Mouse (Mus musculus): ENCODE results near the gene Htra1. TPM values are rescaled to one million over a fixed set of nuclear protein-coding genes. Genes with fewer than 3 reads are reported as not detected.

Htra1 gene
- total RNA-seq, 1 experiment: 96.3 TPM

DNA sequence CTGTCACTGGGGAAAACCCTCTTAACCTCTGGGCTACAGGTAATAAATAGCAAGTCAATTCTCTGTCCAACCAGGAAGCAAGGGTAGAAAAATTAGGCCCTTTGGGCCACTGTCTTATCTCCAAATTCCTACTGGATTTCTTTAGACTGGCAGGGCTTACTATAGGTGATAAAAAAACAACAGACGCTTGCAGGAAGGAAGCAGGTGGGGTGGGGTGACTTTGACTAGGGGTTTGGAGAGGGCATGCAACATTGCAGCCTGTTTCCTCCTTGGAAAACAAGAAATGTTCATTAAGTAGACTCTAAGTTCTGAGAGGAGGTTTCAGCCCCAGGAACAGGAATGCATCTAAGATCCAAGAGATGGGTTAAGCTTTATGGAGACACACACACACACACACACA lies 88.9 kb downstream of the Htra1 start:
- no peak overlapping the region for H3K4me3 ChIP-seq (ENCODE audit: insufficient read depth in 1 of 2, low read depth in 1 of 2, low read length in 2 of 2, poor library complexity in 1 of 2, severe bottlenecking in 1 of 2)
- no peak for DNase-seq (ENCODE audit: low read depth, low spot score)
- no peak overlapping the region for H3K9ac ChIP-seq (ENCODE audit: insufficient read depth, low read depth, low read length, poor library complexity, severe bottlenecking)
- TF ChIP-seq ZNF384 (IDR thresholded peaks at IDR 0.05; ENCODE audit: low read depth, low read length): no peak
- H3K36me3 ChIP-seq (ENCODE audit: control insufficient read depth, insufficient read depth, low read length, poor library complexity, severe bottlenecking): no peaks in the 10 kb centered on the region
- H3K9me3 ChIP-seq (ENCODE audit: control insufficient read depth, insufficient read depth, low read depth, low read length): no peaks in the 10 kb centered on the region
- no peak overlapping the region for H3K27ac ChIP-seq (ENCODE audit: insufficient read depth, low read depth, low read length, poor library complexity, severe bottlenecking)
- in situ Hi-C loops (cut with MboI; ENCODE audit: low sequenced_read_pairs in 2 of 2, unreplicated experiment in 2 of 2): no loop called here
- H3K4me1 ChIP-seq (ENCODE audit: control insufficient read depth in 2 of 2, insufficient read depth in 2 of 2, low read length in 2 of 2, poor library complexity in 1 of 2): no peaks in the 10 kb centered on the region

DNA sequence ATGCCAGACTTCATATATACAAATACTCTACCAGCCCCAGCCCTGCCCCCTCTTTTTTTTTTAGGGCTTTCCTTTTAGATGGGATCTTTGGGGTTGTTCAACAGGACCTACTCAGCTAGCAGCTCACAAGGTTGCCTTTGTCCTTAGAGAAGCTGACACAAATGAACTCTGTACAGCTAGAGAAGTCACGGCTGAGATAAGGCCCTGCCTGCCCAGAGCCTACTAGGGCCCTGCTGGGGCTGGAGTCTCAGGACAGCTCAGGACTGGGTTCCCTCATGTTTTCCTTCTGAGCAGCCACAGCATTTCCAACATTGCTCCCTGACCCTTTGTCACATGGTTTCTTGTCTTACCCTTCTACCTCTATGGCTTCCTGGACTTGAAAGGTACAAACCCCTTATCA lies 91.6 kb downstream of the Htra1 start:
- H3K4me1 ChIP-seq (ENCODE audit: control insufficient read depth in 2 of 2, insufficient read depth in 2 of 2, low read length in 2 of 2, poor library complexity in 1 of 2): no peaks in the 10 kb centered on the region
- in situ Hi-C loops (cut with MboI; ENCODE audit: low sequenced_read_pairs in 2 of 2, unreplicated experiment in 2 of 2): no loop called here
- H3K36me3 ChIP-seq (ENCODE audit: control insufficient read depth, insufficient read depth, low read length, poor library complexity, severe bottlenecking): no peaks in the 10 kb centered on the region
- H3K9me3 ChIP-seq (ENCODE audit: control insufficient read depth, insufficient read depth, low read depth, low read length): no peaks in the 10 kb centered on the region
- no peak for DNase-seq (ENCODE audit: low read depth, low spot score)
- H3K27ac ChIP-seq (ENCODE audit: insufficient read depth, low read depth, low read length, poor library complexity, severe bottlenecking): no peak overlapping the region
- H3K9ac ChIP-seq (ENCODE audit: insufficient read depth, low read depth, low read length, poor library complexity, severe bottlenecking): no peak overlapping the region
- no peak overlapping the region for H3K4me3 ChIP-seq (ENCODE audit: insufficient read depth in 1 of 2, low read depth in 1 of 2, low read length in 2 of 2, poor library complexity in 1 of 2, severe bottlenecking in 1 of 2)
- no peak for TF ChIP-seq ZNF384 (IDR thresholded peaks at IDR 0.05; ENCODE audit: low read depth, low read length)
- TF ChIP-seq HCFC1 (IDR thresholded peaks at IDR 0.05; ENCODE audit: borderline replicate concordance, insufficient read depth, low read length): no peak
- no peak for TF ChIP-seq ZC3H11A (IDR thresholded peaks at IDR 0.05; ENCODE audit: borderline replicate concordance, low read depth, low read length)
- no peak for TF ChIP-seq MAFK (IDR thresholded peaks at IDR 0.05; ENCODE audit: insufficient read depth, low read depth, low read length)
- no peak for TF ChIP-seq CHD2 (IDR thresholded peaks at IDR 0.05; ENCODE audit: low read depth, low read length)

DNA sequence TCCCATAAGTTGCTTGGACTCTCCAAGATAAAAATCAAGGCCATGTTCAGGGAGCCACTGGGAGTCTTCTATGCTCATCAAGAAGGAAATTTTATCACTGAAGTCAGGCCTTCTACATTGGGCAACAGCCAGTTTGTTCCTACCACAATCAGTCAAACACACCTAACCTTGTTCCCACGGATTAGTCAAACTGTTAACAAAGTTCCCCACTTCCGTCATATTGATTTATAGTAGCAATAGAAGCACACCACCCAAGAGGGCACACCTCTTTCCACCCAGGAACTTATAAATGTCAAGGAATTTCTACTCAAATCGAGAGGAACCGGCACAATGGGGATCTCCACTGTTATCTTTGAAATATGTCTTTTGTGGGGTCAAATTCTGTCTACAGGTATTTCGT lies 95.8 kb downstream of the Htra1 start, which contains the start of gene Dmbt1:
Gene Dmbt1, plus strand, starts transcription at position 299 of the 400 bp plus-strand sequence.
- no peak within 1 kb of the TSS for H3K4me3 ChIP-seq (ENCODE audit: insufficient read depth in 1 of 2, low read depth in 1 of 2, low read length in 2 of 2, poor library complexity in 1 of 2, severe bottlenecking in 1 of 2)
- no peak for TF ChIP-seq ZC3H11A (IDR thresholded peaks at IDR 0.05; ENCODE audit: borderline replicate concordance, low read depth, low read length)
- no peak for TF ChIP-seq HCFC1 (IDR thresholded peaks at IDR 0.05; ENCODE audit: borderline replicate concordance, insufficient read depth, low read length)
- TF ChIP-seq MAFK (IDR thresholded peaks at IDR 0.05; ENCODE audit: insufficient read depth, low read depth, low read length): no peak
- no peak for TF ChIP-seq CHD2 (IDR thresholded peaks at IDR 0.05; ENCODE audit: low read depth, low read length)
- TF ChIP-seq ZNF384 (IDR thresholded peaks at IDR 0.05; ENCODE audit: low read depth, low read length): no peak
- no peaks in the 10 kb centered on the region for H3K9me3 ChIP-seq (ENCODE audit: control insufficient read depth, insufficient read depth, low read depth, low read length)
- no peak within 1 kb of the TSS for H3K9ac ChIP-seq (ENCODE audit: insufficient read depth, low read depth, low read length, poor library complexity, severe bottlenecking)
- DNase-seq (ENCODE audit: low read depth, low spot score): no peak
- H3K36me3 ChIP-seq (ENCODE audit: control insufficient read depth, insufficient read depth, low read length, poor library complexity, severe bottlenecking): no peaks in the 10 kb centered on the region
- H3K4me1 ChIP-seq (ENCODE audit: control insufficient read depth in 2 of 2, insufficient read depth in 2 of 2, low read length in 2 of 2, poor library complexity in 1 of 2): no peaks in the 10 kb centered on the region
- no peak within 1 kb of the TSS for H3K27ac ChIP-seq (ENCODE audit: insufficient read depth, low read depth, low read length, poor library complexity, severe bottlenecking)
- in situ Hi-C loops (cut with MboI; ENCODE audit: low sequenced_read_pairs in 2 of 2, unreplicated experiment in 2 of 2): no loop called here

Other genes starting within 250 kb of the Htra1 start
- gene Btbd16, start 162.0 kb upstream of the Htra1 start, total RNA-seq (2012; rRNA removed): 0.09 TPM in 1 of 2 replicates, not detected in the other
- 52.4 and 55.4 TPM in 2 replicates for gene Plekha1, start 70.4 kb upstream of the Htra1 start, total RNA-seq (2012; rRNA removed)
- gene Dmbt1, start 95.9 kb downstream of the Htra1 start, total RNA-seq (2012; rRNA removed): 0.27 TPM in 1 of 2 replicates, not detected in the other
- gene 4933402N03Rik, start 210.2 kb downstream of the Htra1 start, total RNA-seq (2012; rRNA removed): not detected in 2 replicates
- gene 5430419D17Rik, start 238.3 kb downstream of the Htra1 start, total RNA-seq (2012; rRNA removed): 0.04 and 0.05 TPM in 2 replicates